Mouse (Mus musculus): ENCODE data around the gene Kif16b. TPM values are rescaled to one million over a fixed set of nuclear protein-coding genes. Genes with fewer than 3 reads are reported as not detected.

The Kif16b gene
- total RNA-seq, 4 experiments from 2014 or later: 11.7 to 14.2 (median 13.6) TPM

DNA sequence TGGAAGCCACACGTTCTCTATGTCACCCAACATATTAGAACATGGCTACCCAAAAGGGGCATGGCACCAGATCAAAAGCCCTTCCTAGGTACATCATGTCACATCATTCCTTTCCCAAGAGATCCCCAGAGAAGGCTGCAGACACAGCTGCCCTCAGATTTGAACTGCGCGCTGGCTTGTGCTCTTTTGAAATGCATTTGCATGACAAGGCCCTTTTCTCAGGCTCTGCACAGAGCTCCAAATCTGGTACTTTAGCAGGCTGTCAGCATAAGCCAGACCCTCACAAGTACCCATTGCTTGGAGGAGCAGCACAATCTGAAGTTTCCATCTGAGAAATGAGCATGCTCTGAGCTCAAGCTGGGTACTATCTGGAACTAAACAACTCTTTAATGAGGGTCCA is 165.6 kb downstream of the Kif16b start:
- no peak for DNase-seq (ENCODE audit: low spot score in 2 of 2)

DNA sequence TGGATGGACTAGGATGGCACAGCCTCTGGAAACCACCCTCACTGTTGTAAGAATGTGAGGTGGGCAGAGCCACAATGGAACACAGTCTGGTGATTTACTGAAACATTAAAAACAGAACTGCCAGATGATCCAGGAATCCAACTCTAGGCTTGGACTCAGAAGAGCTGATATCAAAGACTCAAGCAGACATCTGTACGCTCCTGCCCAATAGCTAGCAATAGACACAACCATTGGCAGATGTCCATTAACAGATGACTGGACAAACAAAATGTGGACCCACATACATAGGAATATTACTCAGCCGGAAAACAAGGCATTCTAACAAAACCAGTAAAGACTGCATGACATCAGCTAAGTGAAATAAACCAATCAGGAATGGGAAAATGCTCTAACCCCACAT is 167.3 kb downstream of the Kif16b start:
- DNase-seq (ENCODE audit: low spot score in 2 of 2): no peak

DNA sequence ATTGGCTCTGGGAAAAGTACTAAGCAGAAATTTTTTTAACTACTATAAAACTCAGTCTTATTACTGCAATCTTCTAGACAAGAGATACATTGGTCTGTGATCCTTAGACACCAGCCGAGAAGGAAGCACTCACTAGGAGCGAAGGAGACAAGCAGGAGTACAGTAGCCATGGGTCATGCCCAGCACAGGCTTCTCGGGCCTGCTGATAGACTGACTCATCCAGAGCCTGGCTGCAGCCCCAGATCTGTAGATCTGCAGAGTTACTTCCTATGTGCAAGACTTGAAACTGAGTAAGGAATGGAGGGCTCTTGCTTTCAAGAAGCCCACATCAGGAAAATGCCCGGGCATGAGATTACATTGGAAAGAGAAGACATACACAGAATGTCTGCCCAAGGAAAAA is 169.0 kb downstream of the Kif16b start:
- DNase-seq (ENCODE audit: low spot score in 2 of 2): no peak

DNA sequence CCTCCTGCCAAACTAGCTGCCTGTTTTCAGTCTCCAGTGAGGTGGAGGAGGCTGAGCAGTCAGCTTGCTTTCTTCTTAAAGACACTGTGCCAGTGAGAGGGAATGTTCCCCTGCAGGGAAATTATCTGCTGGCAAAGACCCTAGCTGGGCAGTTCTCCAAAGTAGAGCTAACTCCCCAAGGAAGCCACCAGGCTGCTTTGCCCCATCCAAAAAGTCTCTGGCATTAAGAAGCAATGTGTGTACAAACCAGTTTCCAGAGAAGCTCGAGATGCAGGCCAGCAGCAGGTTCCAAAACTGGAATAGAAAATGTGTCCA is 169.6 kb downstream of the Kif16b start:
- DNase-seq (ENCODE audit: low spot score in 2 of 2): peak; percentile 83 to 89

DNA sequence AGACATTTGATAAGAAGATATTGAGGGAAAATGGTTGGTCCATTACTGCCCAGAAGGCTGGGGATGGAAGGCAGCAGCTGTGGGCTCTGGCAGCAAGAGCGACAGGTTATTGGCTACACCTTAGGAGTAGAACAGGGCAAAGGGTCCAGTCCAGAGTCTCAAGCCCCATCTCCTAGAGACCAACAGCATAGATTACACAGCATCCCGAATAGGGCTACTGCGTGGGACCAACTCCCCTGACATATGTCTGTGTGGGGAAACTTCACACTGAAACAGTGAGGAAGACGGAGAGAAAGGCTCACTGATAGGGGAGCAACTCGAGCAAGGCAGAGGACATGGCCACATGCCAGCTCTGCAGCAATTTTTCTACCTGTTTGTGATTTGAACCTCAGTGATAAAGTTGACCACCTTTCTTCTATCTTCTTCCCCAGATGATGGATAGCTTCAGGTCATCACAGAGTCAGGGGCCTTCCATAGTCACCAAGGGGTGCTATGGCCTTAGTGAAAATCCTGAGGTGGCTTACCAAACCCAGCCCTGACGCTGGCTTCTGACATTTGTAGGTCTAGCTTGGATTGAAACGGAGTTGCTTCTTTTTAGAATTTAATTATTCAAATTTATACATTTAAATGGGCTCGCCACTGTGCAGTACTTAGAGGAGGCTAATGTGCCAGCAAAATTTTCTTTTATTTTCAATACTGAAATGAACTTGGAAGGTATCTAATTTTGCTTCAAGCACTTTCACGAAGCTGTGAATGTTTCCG is 170.1 kb downstream of the Kif16b start:
- DNase-seq (ENCODE audit: low spot score in 2 of 2): no peak

DNA sequence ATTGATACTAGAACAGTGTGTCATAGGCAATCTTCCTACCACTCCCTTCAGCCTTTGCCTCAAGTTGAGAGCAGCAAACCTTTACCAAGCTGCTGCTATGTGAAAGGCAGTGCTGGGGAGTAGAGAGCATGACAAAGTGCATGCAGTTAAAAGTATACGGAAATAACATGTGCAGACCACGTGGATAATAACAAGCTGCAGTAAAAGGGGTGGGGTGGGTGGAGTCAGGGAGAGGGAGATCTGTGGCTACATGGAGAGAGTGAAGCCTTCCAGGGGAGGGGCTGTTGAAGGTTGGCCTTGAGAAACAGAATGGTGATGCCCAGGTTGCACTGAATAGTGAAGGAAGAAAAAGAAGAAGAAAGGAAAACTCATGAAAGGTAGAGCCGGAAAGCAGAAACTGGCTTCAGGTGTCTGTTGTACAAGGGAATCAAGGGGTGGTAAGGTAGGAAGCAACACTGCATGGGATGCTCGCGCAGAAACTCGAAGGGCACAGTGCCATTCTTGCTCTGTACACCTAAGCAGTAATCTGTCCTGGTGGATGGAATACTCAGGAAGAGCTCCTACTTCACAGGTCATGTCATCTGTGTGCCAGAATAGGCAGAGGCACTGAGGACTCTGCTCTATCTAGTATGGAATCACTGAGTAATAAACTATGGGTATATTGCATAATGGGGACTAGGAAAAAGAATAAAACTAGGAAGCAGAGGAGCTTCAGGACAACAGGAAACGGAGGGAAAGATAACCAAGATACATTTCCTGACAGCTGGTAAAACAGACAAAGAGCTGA is 176.9 kb downstream of the Kif16b start:
- no peak for DNase-seq (ENCODE audit: low spot score in 2 of 2)

DNA sequence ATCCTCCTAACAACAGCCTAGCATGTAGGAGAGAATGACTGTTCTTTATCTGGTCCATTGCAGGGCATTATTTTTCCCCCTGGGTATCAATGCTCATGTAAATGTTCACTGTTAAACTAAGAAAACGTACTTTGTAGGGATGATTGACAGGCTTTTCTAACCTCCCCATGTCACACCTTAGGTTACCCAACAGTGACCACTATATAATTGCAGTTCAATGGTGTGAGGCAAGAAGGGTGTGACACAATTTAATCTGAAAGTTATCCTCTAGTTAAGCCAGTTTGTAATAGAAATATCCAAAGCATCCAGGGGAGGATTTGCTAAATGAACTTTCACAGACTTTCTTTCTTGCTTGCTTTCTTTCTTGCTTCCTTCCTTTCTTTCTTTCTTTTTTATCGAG is 181.2 kb downstream of the Kif16b start:
- DNase-seq (ENCODE audit: low spot score in 2 of 2): no peak

DNA sequence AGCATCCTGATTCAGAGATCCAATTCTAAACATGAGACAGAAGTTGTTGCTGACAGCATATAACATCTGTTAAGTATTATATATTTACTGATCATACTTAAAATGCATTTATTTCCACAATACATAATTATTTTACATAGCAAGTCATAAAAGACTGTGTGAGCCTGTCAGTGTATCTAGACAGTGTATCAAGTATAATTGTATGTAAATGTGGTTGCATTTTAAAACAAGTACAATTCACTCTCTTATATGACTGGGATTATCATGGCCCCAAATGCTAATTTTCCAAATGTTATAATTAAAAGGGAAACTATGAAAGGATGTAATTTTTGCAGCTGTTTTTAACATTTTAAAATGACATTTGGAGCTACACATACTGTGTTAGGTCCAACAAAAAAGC is 182.3 kb downstream of the Kif16b start:
- DNase-seq (ENCODE audit: low spot score in 2 of 2): no peak

DNA sequence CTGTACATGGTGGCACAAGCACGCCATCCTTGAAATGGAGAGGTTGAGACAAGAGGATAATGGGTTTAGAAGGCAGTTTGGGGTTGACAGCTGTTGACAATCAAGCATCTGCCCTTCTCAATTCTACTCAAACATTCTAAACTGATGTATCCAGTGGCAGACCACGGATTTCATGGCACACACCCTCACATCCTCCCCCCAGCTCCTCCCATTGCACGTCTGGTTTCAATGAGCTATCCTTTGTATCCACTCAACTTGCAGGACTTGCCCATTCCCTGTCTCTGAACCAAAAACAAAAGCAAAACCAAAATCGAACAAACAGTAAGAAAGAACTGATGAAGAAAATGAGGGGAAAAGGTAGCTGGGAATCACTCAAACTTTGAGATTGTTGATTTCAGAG is 183.7 kb downstream of the Kif16b start:
- no peak for DNase-seq (ENCODE audit: low spot score in 2 of 2)

DNA sequence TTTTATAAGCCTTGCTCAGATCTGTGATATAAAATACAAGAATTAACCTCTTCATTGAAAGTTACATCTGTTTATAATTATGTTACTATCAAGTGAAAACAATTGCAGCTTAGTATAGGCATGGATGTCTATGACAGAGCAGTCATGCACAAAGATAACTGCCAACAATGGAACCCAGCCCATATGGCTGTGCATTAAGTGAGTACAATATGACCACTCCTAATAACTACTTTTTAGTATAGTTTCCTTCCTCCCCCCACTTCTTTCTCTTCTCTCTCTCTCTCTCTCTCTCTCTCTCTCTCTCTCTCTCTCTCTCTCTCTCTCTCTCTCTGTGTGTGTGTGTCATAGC is 185.4 kb downstream of the Kif16b start:
- DNase-seq (ENCODE audit: low spot score in 2 of 2): no peak

DNA sequence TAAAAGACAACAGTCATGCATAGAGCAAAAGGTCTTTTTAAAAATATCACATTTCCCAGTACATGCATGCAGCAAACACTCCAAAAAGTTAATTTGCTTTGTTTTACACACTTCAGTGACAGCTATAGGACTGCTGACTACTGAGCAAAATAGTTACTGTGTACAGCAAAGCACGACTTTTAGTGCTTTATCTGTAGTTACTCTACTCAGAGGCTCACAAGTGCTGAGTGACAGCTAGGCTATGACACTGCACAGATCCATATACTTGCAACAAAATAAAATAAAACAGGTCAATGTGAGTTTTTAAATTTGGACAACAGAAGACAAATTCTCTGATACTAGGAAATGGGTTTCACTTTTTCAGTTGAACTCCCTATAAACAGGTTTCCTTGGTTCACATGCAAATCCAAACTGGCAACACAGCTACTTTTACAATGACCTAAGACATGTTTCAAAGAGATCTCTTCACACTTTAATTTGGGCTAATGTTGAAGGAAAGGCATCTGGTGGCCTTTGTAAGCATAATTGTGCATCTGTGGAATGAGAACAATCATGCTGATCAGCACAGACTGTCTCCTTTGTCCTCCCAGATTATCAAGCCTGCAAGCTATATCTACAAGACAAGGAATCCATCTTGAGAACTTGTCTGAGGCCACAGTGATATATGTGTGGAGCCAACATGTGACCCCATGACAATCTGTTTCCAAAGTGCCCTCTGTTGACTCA is 186.0 kb downstream of the Kif16b start:
- DNase-seq (ENCODE audit: low spot score in 2 of 2): no peak

DNA sequence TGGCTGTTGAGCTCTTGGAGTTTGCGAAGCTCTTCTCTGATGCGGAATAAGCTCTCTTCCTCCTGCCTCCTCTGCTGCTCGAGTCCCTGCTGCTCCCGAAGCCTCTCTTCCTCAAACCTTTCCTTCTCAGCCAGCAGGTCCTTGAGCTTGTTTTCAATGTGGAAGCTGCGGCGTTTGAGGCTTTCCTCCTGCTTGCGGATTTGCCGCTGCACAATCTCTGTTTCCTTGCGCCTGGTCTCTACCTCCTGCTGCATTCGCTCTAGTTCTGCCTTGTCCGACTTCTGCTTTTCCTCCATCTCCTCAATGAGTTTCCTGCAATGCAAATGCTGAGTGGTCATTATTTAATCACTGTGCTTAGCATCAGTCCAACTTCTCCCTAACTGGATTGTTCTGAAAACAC is 188.6 kb downstream of the Kif16b start:
- no peak for DNase-seq (ENCODE audit: low spot score in 2 of 2)

DNA sequence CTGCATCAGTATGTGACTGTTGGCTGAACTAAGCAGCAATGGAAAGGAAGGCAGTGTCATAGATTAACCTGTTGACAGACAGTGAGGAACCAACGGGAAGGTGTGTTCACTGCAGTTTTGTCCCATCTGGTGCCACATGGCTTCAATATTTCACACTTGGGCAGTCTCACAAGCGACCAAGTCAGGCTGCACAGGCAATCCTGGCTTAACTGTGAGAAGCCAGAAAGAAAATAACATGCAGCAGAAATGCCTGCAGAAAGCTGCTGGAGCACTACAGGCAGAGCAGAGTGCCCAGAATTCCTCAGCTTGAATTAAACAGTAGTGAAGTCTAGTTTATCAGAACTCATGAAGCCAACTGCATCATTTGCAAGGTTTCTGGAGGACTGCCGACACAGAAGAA is 192.0 kb downstream of the Kif16b start:
- peak in 1 of 2 experiments; percentile 21 for DNase-seq (ENCODE audit: low spot score in 2 of 2)

DNA sequence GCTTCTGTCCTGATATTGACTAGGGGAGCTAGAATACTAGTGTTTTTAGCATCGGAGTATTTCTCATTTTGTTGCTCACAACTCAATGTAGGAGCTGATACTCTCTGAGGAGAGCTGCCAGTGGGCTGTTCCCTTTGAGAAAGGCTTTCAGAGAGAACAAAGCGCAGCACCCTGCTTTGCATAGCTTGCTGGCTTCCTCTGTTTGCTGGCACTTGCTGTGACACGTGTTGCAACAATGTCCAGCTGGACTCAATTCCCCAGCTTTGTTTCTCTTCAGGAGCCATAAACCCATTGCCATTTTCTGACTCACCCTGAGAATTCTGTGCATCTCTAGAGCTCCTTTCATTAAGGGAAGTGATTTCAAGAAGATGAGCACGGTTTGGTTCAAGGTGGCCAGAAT is 200.6 kb downstream of the Kif16b start:
- peak; percentile 40 to 46 for DNase-seq (ENCODE audit: low spot score in 2 of 2)

DNA sequence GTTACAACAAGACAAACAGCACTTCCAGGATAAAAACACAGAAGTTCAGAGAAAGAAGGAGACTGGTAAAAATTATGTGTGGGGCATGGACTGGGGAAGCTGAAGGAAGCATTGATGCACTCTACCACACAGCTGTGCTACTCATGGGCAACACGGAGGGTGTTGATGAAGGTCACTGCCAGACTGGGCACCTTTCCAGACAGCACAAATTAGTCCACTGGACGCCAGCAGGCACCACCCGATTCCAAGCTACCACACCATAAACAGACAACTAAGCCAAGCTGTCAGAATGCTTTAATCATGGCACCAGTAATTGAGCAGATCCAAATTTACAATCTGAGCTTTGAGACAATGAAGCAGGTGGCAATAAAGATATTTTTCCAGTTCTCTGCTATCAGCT is 202.7 kb downstream of the Kif16b start:
- DNase-seq (ENCODE audit: low spot score in 2 of 2): peak; percentile 58 to 59

DNA sequence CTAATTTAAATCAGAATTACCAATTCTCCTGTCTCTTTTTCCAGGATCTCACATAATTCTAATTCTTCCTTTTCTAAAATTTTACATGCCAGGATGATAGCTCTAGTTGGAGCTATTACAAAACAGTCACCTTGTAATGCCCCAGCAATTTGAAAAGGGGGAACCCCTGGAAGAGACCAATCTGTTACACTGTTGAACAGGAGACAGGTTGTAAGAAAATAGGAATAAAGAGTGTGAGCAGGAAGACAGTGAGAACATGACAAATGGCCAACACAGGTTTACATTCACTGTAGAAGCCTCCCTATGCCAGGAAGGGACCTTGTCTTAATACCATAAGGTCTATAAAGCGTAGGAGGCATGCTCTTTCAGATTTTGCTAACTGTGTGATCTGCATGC is 206.4 kb downstream of the Kif16b start:
- DNase-seq (ENCODE audit: low spot score in 2 of 2): no peak

DNA sequence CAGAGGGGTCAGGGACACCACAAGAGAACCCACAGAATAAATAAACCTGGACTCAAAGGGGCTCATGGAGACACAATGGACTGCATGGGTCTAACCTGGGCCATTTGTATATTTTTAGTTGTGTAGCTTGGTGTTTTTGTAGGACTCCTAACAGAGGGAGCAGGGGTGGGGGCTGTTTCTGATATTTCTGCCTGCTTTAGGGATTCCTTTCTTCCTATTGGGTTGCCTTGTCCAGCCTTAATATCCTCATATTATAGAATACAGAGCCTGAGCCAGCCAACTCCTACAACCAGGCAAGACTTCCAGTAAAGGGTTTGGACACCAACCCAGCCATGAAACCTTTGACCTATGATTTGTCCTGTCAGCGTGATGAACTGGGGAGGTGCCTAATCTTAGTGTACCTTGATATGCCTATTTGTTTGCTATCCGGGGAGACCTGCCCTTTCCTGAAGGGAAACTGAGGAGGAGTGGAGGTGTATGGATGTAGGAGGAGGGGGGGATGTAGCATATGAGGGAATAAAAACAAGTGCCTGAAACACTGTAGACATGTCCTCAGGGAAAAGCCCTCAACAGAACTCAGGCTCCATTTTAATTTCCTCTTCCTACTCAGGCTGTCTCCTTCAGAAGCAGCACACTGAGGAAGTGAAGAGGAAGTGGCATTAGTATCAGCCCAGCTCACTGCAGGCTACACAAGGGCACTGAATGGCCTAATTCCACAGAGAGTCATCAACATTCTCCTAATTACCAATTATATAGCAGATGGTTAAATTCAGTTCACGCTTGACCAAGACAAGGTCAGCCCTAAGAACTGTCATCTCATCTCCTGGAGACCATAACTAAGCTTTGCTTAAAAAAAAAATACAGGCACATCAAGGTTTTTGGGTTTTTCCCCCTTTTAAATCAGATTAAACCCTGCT is 207.1 kb downstream of the Kif16b start:
- no peak for DNase-seq (ENCODE audit: low spot score in 2 of 2)

DNA sequence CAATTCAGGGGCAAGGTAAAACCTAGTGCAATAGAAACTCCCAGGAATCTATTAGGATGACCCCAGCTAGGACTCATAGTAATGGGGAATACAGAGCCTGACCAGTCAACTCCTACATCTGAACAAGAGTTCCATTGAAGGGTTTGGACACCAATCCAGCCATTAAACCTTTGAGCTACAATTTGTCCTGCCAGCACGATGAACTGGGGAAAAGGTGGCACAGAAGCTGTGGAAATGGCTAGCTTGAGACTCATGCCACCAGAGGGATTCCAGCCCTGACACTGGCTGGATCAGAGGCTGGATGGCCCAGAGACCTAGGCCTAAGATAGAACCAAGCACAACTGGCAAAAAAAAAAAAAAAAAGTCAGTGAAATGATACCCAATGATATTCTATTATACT is 207.9 kb downstream of the Kif16b start:
- DNase-seq (ENCODE audit: low spot score in 2 of 2): no peak

DNA sequence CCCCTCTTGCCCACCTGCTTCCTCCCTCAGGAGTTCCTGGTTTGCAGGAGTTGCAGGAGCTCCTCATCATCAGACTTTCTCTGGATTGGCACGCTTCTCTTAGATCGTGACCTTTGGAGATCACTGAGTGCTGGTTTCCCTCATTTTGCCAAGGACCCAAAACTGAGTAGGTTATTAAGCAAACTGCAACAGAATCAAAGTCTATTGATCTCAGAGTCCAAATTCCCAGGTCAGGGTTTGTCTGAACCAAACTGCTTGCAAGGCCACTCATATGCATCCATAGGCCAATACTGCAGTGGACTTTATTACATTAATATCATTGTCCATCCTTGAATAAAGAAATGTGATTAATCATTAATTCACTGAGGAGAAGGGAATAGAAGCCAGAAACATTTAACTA is 211.8 kb downstream of the Kif16b start:
- no peak for DNase-seq (ENCODE audit: low spot score in 2 of 2)

DNA sequence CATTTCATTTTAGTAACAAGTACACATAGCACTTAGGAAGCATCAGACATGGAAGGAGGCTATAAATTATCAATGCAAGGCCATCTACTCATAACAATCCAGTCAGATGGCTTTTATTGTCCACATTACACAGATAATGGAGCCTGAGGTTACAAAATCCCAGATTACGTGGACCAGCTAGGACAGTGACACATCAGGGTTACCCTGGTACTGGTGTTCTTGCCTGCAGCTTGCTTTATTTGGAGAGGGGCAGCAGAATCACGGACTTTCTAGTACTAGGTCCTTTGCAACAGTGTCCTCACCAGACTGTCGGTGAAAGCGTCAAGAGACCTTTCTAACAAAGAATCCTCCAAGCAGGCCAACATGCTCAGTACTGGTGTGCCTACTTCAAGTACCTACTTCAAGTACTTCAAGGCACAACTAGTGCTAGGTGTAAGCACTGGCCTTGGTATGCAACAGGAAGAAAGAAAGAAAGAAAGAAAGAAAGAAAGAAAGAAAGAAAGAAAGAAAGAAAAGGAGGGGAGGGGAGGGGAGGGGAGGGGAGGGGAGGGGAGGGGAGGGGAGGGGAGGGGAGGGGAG is 213.3 kb downstream of the Kif16b start:
- DNase-seq (ENCODE audit: low spot score in 2 of 2): no peak

Data from layer of hippocampus, adult 8-10 months (tissue).